Mouse (Mus musculus) cortical plate, adult 2 months (tissue): ENCODE data around the gene Ddx27. TPM values are rescaled to one million over a fixed set of nuclear protein-coding genes. Genes with fewer than 3 reads are reported as not detected.

Experiments used
- H3K27ac ChIP-seq: fragments of 200-500 bp; 2 replicates; pipeline ENCODE4 v1.5.1; 2012; ENCODE audit warnings: low read length, control low read depth, inconsistent platforms; ENCODE audit not compliant: insufficient read depth
- H3K4me1 ChIP-seq: fragments of 200-500 bp; 2 replicates; pipeline ENCODE4 v1.6.1; 2011; ENCODE audit warnings: low read length; ENCODE audit not compliant: control insufficient read depth, insufficient read depth
- H3K4me3 ChIP-seq: fragments of 200-500 bp; 2 replicates; pipeline ENCODE4 v1.5.1; 2011; ENCODE audit warnings: mild to moderate bottlenecking, low read length, control low read depth; ENCODE audit not compliant: insufficient read depth
- CTCF ChIP-seq: fragments of 200-500 bp; IDR thresholded peaks from 2 replicates; pipeline ENCODE4 v1.5.1; 2011; ENCODE audit warnings: mild to moderate bottlenecking, control low read depth, low read length; ENCODE audit not compliant: insufficient read depth; ENCODE audit errors: extremely low read depth
- POLR2A ChIP-seq: fragments of 200-500 bp; IDR thresholded peaks from 2 replicates; pipeline ENCODE4 v1.6.1; 2011; ENCODE audit warnings: mild to moderate bottlenecking, low read length, control low read depth; ENCODE audit not compliant: insufficient read depth; ENCODE audit errors: extremely low read depth
- polyA plus RNA-seq: library from polyadenylated mRNA; depleted of rRNA; stranded (reverse); fragments of >200 nt; gene quantifications from 2 replicates; pipeline ENCODE4 v1.2.3, GENCODE M21; 2012

Gene Ddx27
- polyA plus RNA-seq, 1 experiment, result 35.6 TPM

DNA sequence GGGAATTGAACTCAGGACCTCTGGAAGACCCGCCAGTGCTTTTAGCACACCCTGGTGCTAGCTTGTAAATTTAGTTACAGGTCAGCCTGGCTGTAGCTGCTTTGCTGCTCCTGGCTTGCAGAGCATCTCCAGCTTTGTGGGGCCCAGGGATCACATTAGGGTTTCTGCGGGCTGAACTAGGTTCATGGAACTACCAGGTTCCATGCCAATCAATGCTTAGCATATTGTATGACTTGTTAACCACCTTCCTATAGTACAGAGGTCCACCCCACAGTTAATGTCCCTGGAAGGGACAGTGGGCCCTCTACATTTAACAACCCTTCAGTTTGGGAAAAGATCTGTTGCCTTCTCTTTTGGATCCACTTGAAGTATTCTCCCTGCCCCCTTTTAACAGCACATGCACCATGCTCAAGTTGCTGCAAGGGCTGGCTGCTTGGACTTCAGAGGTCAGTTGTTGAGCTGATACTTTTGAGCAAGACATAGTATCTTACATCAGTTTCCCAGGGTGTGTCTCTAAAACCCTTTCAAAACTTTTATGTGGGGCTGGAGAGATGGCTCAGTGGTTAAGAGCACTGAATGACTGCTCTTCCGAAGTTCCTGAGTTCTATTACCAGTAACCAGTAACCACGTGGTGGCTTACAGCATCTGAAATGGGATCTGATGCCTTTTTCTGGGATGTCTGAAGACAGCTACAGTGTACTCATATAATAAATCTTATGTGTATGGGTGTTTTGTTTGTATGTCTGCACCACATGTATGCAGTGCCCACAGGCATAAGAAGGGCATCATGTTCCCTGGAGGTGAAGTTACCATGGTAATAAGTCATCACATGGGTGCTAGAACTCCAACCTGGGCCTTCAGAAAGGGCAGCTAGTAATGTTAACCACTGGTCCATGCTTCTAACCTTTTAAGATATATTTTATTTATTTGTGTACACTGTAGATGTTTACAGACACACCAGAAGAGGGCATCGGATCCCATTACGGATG, 51.8 kb downstream of the Ddx27 start:
- H3K4me3 ChIP-seq, result no peak overlapping the region
- TF ChIP-seq CTCF (no peak), POLR2A (no peak)
- no peak overlapping the region for H3K27ac ChIP-seq
- peaks cover 6% of the 10 kb centered on the region for H3K4me1 ChIP-seq

DNA sequence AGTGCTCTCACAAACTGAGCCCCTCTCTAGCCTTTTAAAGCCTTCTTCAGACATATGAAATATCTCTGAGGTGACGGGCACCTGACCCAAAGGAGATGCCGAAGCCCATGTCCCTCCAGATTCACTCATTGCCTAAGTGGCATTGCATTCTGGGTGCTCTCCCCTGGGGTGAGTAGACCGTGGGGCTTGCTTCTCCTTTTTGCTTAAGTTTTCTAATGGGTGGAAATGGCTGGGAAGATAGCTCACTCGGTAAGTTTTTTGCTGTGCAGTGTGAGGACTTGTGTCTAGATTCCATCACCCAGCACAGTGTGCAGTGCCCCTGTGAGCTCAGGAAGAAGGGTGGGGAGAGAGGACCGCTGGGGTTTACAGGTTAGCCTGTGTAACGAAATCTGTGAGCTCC, 52.6 kb downstream of the Ddx27 start:
- Histone ChIP-seq H3K4me3 (no peak overlapping the region), H3K4me1 (peaks cover 6% of the 10 kb centered on the region), H3K27ac (no peak overlapping the region)
- TF ChIP-seq POLR2A (no peak), CTCF (no peak)

GRCm38 (mm10) chr2:167070341-167070740, 55.3 kb downstream of the Ddx27 start:
- Histone ChIP-seq H3K27ac (no peak overlapping the region), H3K4me3 (no peak overlapping the region), H3K4me1 (no peaks in the 10 kb centered on the region)
- TF ChIP-seq POLR2A, result no peak
- no peak for TF ChIP-seq CTCF

DNA sequence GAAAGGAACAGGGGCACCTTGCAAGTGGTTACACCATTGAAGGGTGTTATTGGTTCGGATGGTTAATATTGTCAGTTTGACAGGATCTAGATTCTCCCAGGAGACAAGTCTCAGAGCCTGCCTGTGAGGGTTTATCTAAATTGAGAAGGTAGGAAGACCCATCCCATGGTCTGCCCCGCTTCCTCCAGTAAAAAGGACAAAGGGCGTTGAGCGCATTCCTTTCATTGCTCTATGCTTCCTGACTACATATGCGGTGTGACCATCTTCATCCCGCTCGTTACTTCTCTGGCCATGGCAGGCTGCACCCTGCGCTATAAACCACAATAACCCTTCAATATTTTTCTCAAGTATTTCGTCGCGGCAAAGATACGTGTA, 56.3 kb downstream of the Ddx27 start:
- H3K27ac ChIP-seq, result peak overlapping the region; percentile 16; the same call in 1 of the 2 replicates
- no peak for TF ChIP-seq POLR2A
- TF ChIP-seq CTCF, result no peak
- peak overlapping the region; percentile 59 for H3K4me3 ChIP-seq
- H3K4me1 ChIP-seq, result no peaks in the 10 kb centered on the region

DNA sequence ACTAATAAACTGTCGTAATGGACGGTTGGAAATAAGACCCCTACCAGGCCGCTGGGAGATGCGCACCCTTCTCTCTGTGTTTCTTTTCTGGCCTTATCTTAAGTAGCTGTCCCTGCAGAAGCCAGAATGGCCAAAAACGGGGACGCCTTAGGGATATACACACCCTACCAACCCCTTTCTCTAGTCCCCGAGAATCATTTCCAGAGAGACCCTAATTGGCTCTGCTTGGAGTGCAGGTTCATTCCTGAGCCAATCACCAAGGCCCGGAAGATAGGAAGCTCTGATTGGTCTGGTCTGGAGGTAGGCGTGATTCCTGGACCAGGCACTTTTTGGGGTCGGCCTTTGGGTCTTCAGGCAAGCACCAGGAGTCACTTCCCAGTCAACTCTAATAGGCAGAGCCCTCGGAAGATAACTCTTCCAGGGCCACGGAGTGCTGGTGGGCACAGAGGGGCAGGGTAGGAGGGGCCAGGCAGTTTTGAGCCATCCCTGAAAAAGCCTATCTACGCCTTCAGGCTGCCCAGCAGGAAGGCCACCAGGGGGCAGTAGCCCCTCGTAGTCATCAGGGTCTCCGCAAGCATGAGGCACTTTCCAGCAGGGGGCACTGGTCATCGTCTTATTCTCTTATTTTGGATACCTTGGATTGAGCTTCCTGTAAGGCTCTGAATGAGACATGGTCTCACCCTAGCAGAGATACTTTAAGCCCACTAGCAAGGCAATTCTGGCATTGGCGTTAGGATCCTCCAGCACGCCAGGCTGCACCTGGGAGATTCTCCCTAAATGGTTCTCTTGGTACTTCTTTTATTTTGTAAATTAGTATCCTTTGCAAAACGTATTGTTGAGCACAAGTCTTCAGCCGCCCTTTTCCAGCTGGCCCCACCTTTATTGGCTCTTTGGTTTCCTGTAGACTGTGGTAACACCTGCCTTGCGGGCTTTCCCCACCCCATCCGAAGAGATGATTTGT, 56.9 kb downstream of the Ddx27 start:
- Histone ChIP-seq H3K4me3 (peak overlapping the region; percentile 59), H3K4me1 (no peaks in the 10 kb centered on the region), H3K27ac (peak overlapping the region; percentile 31; the same call in 1 of the 2 replicates)
- TF ChIP-seq POLR2A (peak; percentile 85), CTCF (peak; percentile 100)

DNA sequence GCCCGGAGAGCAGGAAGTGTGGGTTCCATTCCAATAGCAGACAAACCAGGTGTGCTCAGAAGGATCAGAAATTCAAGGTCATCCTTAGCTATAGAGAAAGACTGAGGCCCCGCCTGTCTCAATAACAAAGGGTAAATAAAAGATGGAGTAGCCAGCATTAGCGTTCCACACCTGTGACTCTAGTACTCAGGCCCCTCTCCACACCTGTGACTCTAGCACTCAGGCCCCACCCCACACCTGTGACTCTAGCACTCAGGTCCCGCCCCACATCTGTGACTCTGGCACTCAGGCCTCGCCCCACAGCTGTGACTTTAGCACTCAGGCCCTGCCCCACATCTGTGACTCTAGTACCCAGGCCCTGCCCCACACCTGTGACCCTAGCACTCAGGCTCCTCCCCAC, 59.6 kb downstream of the Ddx27 start:
- Histone ChIP-seq H3K27ac (no peak overlapping the region), H3K4me1 (peaks cover 4% of the 10 kb centered on the region), H3K4me3 (no peak overlapping the region)
- TF ChIP-seq POLR2A (no peak), CTCF (no peak)

GRCm38 (mm10) chr2:167076352-167076751, 61.4 kb downstream of the Ddx27 start:
- Histone ChIP-seq H3K4me1 (peaks cover 4% of the 10 kb centered on the region), H3K27ac (no peak overlapping the region), H3K4me3 (no peak overlapping the region)
- TF ChIP-seq POLR2A, result no peak
- no peak for TF ChIP-seq CTCF

- Histone ChIP-seq H3K4me1 (peaks cover 4% of the 10 kb centered on the region), H3K27ac (no peak overlapping the region), H3K4me3 (no peak overlapping the region)
- TF ChIP-seq CTCF (no peak), POLR2A (no peak)
Measured at GRCm38 (mm10) chr2:167076759-167077158, 61.8 kb downstream of the Ddx27 start.

DNA sequence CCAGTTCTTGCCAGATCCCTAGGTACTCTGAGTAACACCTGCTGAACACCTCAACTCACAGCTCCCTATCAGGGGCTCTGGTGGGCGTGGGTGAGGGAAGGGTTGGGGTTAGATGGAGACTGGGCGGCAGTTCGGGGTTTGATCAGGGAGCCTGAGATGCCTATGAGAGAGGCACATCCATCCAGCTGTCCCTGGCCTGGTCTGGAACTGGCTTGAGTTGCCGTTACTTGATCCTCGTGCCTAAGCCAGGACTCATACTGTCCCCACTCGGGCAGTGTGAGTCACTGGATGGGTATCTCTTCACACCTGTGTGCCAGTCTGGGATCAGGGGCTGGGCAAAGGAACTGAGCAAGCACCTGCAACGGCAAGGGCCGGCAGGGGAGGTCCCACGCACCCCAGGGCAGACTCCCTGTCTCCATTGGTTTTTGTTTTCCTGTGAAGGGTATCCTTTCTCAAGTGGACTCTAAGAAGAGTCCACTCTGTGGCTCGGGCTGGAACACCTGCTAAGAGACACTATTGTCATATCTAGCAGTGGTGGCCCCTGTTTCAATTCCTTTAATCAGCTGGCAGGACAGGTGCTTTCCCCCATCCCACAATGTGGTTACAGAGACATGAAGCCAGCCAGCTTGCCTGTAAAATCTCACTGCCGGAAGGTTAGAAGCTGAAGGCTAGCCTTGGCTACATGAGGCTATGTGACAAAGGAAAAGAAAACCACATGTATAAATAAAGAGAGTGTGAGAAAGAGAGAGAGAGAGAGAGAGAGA, 62.4 kb downstream of the Ddx27 start:
- Histone ChIP-seq H3K4me3 (no peak overlapping the region), H3K27ac (no peak overlapping the region), H3K4me1 (peaks cover 4% of the 10 kb centered on the region)
- TF ChIP-seq POLR2A (no peak), CTCF (no peak)
